Mouse (Mus musculus): ENCODE measurements around the gene Mrtfa. TPM values are rescaled to one million over a fixed set of nuclear protein-coding genes. Genes with fewer than 3 reads are reported as not detected.

Gene Mrtfa
- polyA plus RNA-seq, 1 experiment from 2014 or later: 22.9 TPM

DNA sequence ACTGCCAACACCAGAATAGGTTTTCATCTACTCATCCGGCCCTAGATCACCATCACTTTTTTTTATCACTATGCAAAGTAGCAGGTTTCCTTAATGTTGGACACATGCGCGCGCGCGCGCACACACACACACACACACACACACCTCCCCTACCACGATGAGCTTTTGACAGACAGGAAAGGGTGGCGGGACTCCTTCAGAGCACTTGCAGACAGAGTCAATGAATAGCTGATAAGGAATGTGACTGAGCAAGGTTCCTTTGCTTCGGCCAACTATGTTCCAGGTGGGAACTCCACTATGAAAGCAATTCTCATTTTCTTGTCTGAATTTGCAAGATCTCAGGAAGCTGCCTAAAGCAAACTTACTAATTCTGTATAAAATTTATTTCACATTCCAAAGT lies 22.7 kb downstream of the Mrtfa start:
- peaks cover 5% of the 10 kb centered on the region for H3K4me1 ChIP-seq (replicated peaks)
- no peak overlapping the region for H3K4me3 ChIP-seq
- no peaks in the 10 kb centered on the region for H3K27me3 ChIP-seq
- no peak overlapping the region for H3K9ac ChIP-seq
- no peak overlapping the region for H3K27ac ChIP-seq
- 94% methylated on average over 10 of the region's 10 CpGs for WGBS
- no peaks in the 10 kb centered on the region for H3K9me3 ChIP-seq
- H3K36me3 ChIP-seq: no peaks in the 10 kb centered on the region
- H3K4me2 ChIP-seq: no peak overlapping the region
- ATAC-seq (ENCODE audit: low FRiP score): no peak

GRCm38 (mm10) chr15:81166291-81166690 lies 24.3 kb downstream of the Mrtfa start:
- H3K9me3 ChIP-seq: no peaks in the 10 kb centered on the region
- no peak overlapping the region for H3K4me2 ChIP-seq
- no peak for ATAC-seq (ENCODE audit: low FRiP score)
- no peak overlapping the region for H3K27ac ChIP-seq
- H3K27me3 ChIP-seq: no peaks in the 10 kb centered on the region
- H3K4me3 ChIP-seq: no peak overlapping the region
- 93% methylated on average over 5 of the region's 5 CpGs for WGBS
- H3K9ac ChIP-seq: no peak overlapping the region
- no peaks in the 10 kb centered on the region for H3K36me3 ChIP-seq
- H3K4me1 ChIP-seq (replicated peaks): peaks cover 5% of the 10 kb centered on the region

- ATAC-seq (ENCODE audit: low FRiP score): no peak
- Histone ChIP-seq H3K36me3 (no peaks in the 10 kb centered on the region), H3K4me2 (no peak overlapping the region), H3K4me1 (replicated peaks) (peaks cover 10% of the 10 kb centered on the region), H3K4me3 (no peak overlapping the region), H3K27ac (no peak overlapping the region), H3K27me3 (no peaks in the 10 kb centered on the region), H3K9ac (no peak overlapping the region), H3K9me3 (no peaks in the 10 kb centered on the region)
- 84% methylated on average over 9 of the region's 9 CpGs for WGBS
These were observed 25.8 kb downstream of the Mrtfa start for GRCm38 (mm10) chr15:81164560-81165310.

DNA sequence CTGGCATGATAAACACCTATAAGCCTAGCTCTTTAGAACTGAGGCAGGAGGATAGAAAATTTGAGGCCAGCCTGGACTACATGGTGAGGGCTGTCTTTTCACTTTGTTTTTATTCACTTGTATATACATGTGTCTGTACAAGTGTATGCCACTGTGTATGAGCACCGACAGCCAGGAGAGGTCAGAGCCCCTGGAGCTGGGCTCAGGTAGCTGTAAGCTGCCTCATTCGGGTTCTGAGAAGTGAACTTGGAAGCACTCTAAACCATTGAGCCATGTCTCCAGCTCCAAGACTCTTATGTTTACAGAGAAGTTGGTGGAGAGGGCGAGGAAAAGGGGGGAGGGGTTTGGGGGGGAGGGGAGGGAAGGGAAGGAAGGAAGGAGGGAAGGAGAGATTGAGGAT lies 29.0 kb downstream of the Mrtfa start:
- WGBS: 80% methylated on average over 3 of the region's 3 CpGs

DNA sequence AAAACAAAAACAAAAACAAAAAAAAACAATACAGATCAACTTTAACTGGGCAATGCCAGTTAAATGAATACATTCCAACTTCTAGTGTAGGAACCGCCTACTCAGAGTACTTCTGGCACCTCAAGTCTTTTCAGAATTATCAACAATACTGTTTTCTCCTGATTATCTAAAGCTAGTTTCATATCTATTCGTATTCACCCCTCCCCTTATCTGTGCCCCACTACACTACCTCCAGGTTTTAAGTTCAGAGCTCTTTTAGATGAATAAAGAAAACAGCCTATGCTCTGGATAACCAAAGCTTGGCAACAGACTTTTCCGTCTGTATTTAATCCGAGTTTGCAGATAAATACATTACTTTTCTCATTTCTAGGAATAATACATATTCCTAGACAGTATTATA lies 29.9 kb downstream of the Mrtfa start:
- 95% methylated on average over 4 of the region's 4 CpGs for WGBS
- ATAC-seq (ENCODE audit: low FRiP score): no peak
- no peak overlapping the region for H3K4me2 ChIP-seq

More for the DNA sequence above, 29.0 kb downstream of the Mrtfa start:
- Histone ChIP-seq H3K4me1 (replicated peaks) (peaks cover 16% of the 10 kb centered on the region; the same call in 1 of the 2 replicates), H3K4me3 (no peak overlapping the region), H3K27me3 (no peaks in the 10 kb centered on the region), H3K27ac (no peak overlapping the region), H3K9me3 (no peaks in the 10 kb centered on the region), H3K4me2 (no peak overlapping the region), H3K9ac (no peak overlapping the region), H3K36me3 (no peaks in the 10 kb centered on the region)
- ATAC-seq (ENCODE audit: low FRiP score): no peak

GRCm38 (mm10) chr15:81159212-81159611 lies 31.3 kb downstream of the Mrtfa start:
- Histone ChIP-seq H3K9me3 (no peaks in the 10 kb centered on the region), H3K4me2 (no peak overlapping the region), H3K27ac (no peak overlapping the region), H3K4me3 (no peak overlapping the region), H3K27me3 (no peaks in the 10 kb centered on the region), H3K4me1 (replicated peaks) (peaks cover 24% of the 10 kb centered on the region), H3K36me3 (no peaks in the 10 kb centered on the region), H3K9ac (no peak overlapping the region; the same call in none of the 2 replicates)
- WGBS: 91% methylated on average over 7 of the region's 7 CpGs
- no peak for ATAC-seq (ENCODE audit: low FRiP score)

More for the DNA sequence above, 29.9 kb downstream of the Mrtfa start:
- Histone ChIP-seq H3K27me3 (no peaks in the 10 kb centered on the region), H3K4me1 (replicated peaks) (peaks cover 17% of the 10 kb centered on the region), H3K4me3 (no peak overlapping the region), H3K9ac (no peak overlapping the region), H3K9me3 (no peaks in the 10 kb centered on the region), H3K27ac (no peak overlapping the region), H3K36me3 (no peaks in the 10 kb centered on the region)

DNA sequence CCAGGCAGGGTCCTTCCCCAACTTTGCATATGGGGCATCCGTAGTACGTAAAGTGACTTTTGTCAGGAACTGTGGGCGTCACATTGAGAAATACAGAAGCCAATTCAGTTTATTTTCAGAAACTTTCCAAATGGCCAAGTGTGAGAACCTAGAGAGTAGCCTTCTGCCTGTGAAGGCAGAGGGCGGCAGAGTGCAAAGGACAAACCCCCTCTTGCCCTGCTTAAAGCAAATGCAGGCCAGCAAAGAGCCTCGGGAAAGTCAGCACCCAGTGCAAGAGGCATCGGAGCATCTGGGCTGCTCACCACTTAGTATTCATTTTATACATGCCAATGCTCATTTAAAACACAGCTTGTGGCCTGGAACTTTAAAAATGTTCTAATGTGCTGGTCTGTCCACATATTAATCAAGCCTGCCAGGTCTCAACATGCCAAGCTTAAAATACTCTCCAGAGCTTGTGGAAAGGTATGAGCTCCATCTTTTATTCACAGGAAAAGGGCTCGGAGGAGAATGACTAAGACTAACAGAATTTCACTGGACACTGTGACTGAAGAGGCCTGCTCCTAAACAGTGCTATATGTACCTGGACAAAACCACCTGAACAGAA lies 31.9 kb downstream of the Mrtfa start:
- 77% methylated on average over 7 of the region's 7 CpGs for WGBS
- peaks cover 24% of the 10 kb centered on the region for H3K4me1 ChIP-seq (replicated peaks)
- H3K9me3 ChIP-seq: no peaks in the 10 kb centered on the region
- no peaks in the 10 kb centered on the region for H3K27me3 ChIP-seq
- H3K4me3 ChIP-seq: no peak overlapping the region
- no peak overlapping the region for H3K27ac ChIP-seq
- H3K36me3 ChIP-seq: no peaks in the 10 kb centered on the region
- no peak for ATAC-seq (ENCODE audit: low FRiP score)
- no peak overlapping the region for H3K4me2 ChIP-seq
- H3K9ac ChIP-seq: no peak overlapping the region; the same call in 1 of the 2 replicates

DNA sequence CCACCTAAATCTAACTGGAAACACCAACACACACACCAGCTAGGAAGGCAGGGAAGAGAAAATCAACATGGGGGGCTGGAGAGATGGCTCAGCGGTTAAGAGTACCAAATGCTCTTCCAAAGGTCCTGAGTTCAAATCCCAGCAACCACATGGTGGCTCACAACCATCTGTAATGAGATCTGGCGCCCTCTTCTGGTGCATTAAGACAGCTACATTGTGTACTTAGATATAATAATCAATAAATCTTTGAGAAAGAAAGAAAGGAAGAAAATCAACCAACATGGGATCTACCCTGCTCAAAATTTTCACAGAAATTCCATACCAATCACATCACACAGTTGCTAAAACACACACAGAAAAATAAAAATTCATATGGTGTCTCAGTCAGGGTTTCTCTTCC lies 34.1 kb downstream of the Mrtfa start:
- H3K9ac ChIP-seq: no peak overlapping the region
- peaks cover 24% of the 10 kb centered on the region for H3K4me1 ChIP-seq (replicated peaks)
- no peak overlapping the region for H3K4me2 ChIP-seq
- 83% methylated on average over 2 of the region's 2 CpGs for WGBS
- H3K27ac ChIP-seq: no peak overlapping the region
- no peaks in the 10 kb centered on the region for H3K9me3 ChIP-seq
- H3K4me3 ChIP-seq: no peak overlapping the region
- H3K36me3 ChIP-seq: no peaks in the 10 kb centered on the region
- H3K27me3 ChIP-seq: no peaks in the 10 kb centered on the region
- no peak for ATAC-seq (ENCODE audit: low FRiP score)

DNA sequence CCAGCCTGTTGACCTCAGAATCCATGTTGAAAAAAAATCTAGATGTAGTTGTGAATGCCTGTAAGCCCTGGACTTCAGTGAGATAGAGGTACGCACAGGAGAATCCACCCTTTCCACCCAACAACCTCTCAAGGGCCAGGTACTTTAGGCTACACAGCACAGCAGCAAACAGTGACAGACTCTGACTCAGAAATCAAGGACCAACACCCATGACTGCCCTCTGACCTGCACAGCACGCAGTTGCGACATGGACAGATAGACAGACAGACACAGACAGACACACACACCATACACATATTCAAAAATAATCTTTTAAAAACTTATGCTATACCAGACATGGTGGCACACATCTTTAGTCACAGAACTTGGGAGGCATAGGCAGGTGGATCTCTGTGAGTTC lies 34.7 kb downstream of the Mrtfa start:
- no peak overlapping the region for H3K4me3 ChIP-seq
- peaks cover 24% of the 10 kb centered on the region for H3K4me1 ChIP-seq (replicated peaks)
- H3K9me3 ChIP-seq: no peaks in the 10 kb centered on the region
- H3K4me2 ChIP-seq: no peak overlapping the region
- no peaks in the 10 kb centered on the region for H3K27me3 ChIP-seq
- no peak overlapping the region for H3K27ac ChIP-seq
- no peaks in the 10 kb centered on the region for H3K36me3 ChIP-seq
- H3K9ac ChIP-seq: no peak overlapping the region
- WGBS: 97% methylated on average over 3 of the region's 3 CpGs
- no peak for ATAC-seq (ENCODE audit: low FRiP score)

DNA sequence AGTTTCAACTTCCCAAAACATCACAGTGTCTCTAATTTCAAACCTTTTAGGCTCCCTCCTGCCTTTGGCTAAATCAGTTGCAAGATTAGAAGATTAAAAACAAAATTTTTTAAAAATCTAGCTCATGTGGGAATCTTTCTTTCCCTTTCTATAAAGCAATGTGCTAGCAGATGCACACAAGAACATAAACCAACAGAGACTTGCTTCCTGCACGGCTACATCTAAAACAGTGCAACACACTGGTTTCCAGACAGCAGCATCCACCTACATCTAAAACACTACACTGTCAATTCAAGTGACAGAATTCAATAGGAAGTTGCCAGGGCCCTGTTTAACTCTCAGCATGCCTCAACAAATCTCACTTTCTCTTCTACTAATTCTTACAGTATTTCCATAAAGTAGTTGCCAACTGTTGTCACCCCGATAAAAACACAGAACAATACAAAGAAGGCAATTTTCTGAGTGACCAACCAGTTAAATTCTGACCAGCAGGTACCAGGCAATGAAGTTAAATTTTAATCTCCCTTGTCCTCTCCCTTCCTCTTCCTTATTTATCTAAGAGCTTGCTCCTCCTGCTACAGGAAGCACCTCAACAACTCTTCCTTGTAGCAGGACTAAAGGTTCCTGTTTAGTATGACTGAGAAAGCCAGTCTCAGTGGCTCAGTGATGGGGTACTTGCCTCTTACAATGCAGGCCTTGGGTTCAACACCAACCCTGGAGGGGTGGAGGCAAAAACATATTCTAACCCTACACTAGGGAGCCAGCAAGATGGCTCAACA lies 35.5 kb downstream of the Mrtfa start:
- Histone ChIP-seq H3K9me3 (no peaks in the 10 kb centered on the region), H3K4me3 (no peak overlapping the region), H3K36me3 (no peaks in the 10 kb centered on the region), H3K9ac (no peak overlapping the region), H3K4me1 (replicated peaks) (peaks cover 22% of the 10 kb centered on the region), H3K27me3 (no peaks in the 10 kb centered on the region), H3K4me2 (no peak overlapping the region), H3K27ac (no peak overlapping the region)
- no peak for ATAC-seq (ENCODE audit: low FRiP score)
- 77% methylated on average over 2 of the region's 2 CpGs for WGBS

GRCm38 (mm10) chr15:81141956-81142576 lies 48.5 kb downstream of the Mrtfa start:
- no peak for ATAC-seq (ENCODE audit: low FRiP score)
- peaks cover 7% of the 10 kb centered on the region for H3K4me1 ChIP-seq (replicated peaks)
- H3K4me2 ChIP-seq: no peak overlapping the region
- 77% methylated on average over 11 of the region's 11 CpGs for WGBS
- H3K27me3 ChIP-seq: no peaks in the 10 kb centered on the region
- no peak overlapping the region for H3K9ac ChIP-seq
- H3K27ac ChIP-seq: 0 out of 2 replicates have a peak overlapping the region, but pooled peaks have one; percentile 30
- H3K4me3 ChIP-seq: no peak overlapping the region
- no peaks in the 10 kb centered on the region for H3K36me3 ChIP-seq
- no peaks in the 10 kb centered on the region for H3K9me3 ChIP-seq

DNA sequence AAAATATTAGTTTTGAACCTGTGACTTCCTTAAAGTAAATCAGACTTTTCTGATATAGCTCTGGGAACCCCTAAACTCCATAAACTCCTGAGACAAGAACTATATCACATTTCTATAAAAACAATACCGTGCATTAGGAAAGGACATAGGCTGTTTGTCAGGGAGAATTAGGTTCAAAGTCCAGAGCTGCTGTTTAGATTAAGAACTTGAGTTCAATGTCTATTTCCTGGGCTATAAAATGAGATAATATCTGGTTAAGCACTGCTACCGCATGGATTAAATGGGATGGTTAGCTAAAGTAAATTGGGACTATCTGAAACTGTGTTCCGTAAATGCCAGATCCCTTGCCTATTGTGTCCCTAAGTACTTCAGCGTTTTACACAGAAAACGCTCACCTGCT lies 50.6 kb downstream of the Mrtfa start:
- Histone ChIP-seq H3K36me3 (no peaks in the 10 kb centered on the region), H3K4me1 (replicated peaks) (peaks cover 10% of the 10 kb centered on the region), H3K4me2 (no peak overlapping the region), H3K27me3 (no peaks in the 10 kb centered on the region), H3K27ac (no peak overlapping the region), H3K9me3 (no peaks in the 10 kb centered on the region), H3K9ac (no peak overlapping the region), H3K4me3 (no peak overlapping the region)
- no peak for ATAC-seq (ENCODE audit: low FRiP score)
- WGBS: 91% methylated on average over 5 of the region's 5 CpGs

Measured in hindbrain, embryonic 13.5 days (tissue).